Mouse (Mus musculus) cortical plate, adult 2 months (tissue): ENCODE results near the gene Snx29.

ENCODE experiments used
- CTCF ChIP-seq: fragments of 200-500 bp; IDR thresholded peaks from 2 replicates; pipeline ENCODE4 v1.5.1; 2011; ENCODE audit warnings: mild to moderate bottlenecking, control low read depth, low read length; ENCODE audit not compliant: insufficient read depth; ENCODE audit errors: extremely low read depth
- POLR2A ChIP-seq: fragments of 200-500 bp; IDR thresholded peaks from 2 replicates; pipeline ENCODE4 v1.6.1; 2011; ENCODE audit warnings: mild to moderate bottlenecking, low read length, control low read depth; ENCODE audit not compliant: insufficient read depth; ENCODE audit errors: extremely low read depth

DNA sequence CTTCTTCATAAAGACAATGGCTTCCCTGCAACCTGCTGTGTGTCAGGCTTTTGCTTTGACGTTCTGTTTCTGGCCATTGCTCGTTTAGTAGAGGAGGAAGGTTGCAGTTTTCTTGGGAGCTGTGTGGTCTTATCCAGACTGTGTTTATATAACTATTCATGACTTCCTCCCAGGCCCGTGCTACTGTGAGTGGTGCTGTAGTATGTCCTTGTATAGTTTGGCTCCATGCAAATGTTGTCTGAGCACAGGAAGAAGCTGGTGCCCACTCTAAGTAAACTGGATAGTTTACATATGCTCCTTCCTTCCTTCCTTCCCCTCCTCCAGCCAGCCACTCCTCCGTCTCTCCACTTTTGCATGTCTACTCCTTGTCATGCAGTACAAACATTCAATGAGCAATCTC lies 323.0 kb downstream of the Snx29 start:
- no peak for TF ChIP-seq POLR2A
- no peak for TF ChIP-seq CTCF
